In genomic region chr5:140644702-140645201, GRCm38 (mm10) we compare ENCODE assay signal across 8 mouse cellular contexts. TPM values are rescaled to one million over a fixed set of nuclear protein-coding genes. Genes with fewer than 3 reads are reported as not detected.
DNase-seq lines count a peak whose midpoint lies in the region; ATAC-seq lines count a peak whose summit lies in the region.

No protein-coding gene starts in this region.

- H3K27ac ChIP-seq in intestine, embryonic 16.5 days (ENCODE audit: low read length) = no peak overlapping the region

- H3K4me1 ChIP-seq in erythroblast, embryonic 14.5 days (ENCODE audit: control insufficient read depth) = peaks cover 78% of the 10 kb centered on the region
- peaks cover 45% of the 10 kb centered on the region for H3K4me1 ChIP-seq in intestine, embryonic 16.5 days (ENCODE audit: control insufficient read depth, insufficient read depth, low read length)

- no peaks in the 10 kb centered on the region for H3K9me3 ChIP-seq in erythroblast, embryonic 14.5 days (ENCODE audit: control insufficient read depth, low read length)
- no peaks in the 10 kb centered on the region for H3K9me3 ChIP-seq in intestine, embryonic 16.5 days (ENCODE audit: control insufficient read depth, low read length)

- H3K4me2 ChIP-seq in intestine, embryonic 16.5 days (ENCODE audit: low read depth, low read length) = no peak overlapping the region

- peak overlapping the region; percentile 47 for H3K4me3 ChIP-seq in erythroblast, embryonic 14.5 days (replicated peaks)
- H3K4me3 ChIP-seq in intestine, embryonic 16.5 days (ENCODE audit: low read length) = no peak overlapping the region

- WGBS in intestine, embryonic 16.5 days = 68% methylated on average over 15 of the region's 15 CpGs

- intact Hi-C loops in heart, postnatal 25 days (cut with DNase I) = no loop called here

- H3K9ac ChIP-seq in intestine, embryonic 16.5 days (ENCODE audit: low read depth, low read length) = peak overlapping the region; percentile 12; the same call in 1 of the 2 replicates

- no peak for ATAC-seq in intestine, embryonic 16.5 days

- peak; percentile 95 for DNase-seq in heart, adult 11 months
- DNase-seq in heart, postnatal 25 days (ENCODE audit: low spot score) = no peak
- DNase-seq in lung, postnatal 14 days = peak; percentile 68
- no peak for DNase-seq in thymus, postnatal 25 days
- no peak for DNase-seq in urinary bladder, postnatal 25 days (ENCODE audit: low spot score)
- DNase-seq in ovary, postnatal 36 days (ENCODE audit: low spot score) = no peak

- H3K36me3 ChIP-seq in erythroblast, embryonic 14.5 days (ENCODE audit: control insufficient read depth) = peaks cover 33% of the 10 kb centered on the region
- no peaks in the 10 kb centered on the region for H3K36me3 ChIP-seq in intestine, embryonic 16.5 days (ENCODE audit: control insufficient read depth, insufficient read depth, low read length)

- no peaks in the 10 kb centered on the region for H3K27me3 ChIP-seq in erythroblast, embryonic 14.5 days (ENCODE audit: control insufficient read depth)
- no peaks in the 10 kb centered on the region for H3K27me3 ChIP-seq in intestine, embryonic 16.5 days (replicated peaks; ENCODE audit: control insufficient read depth, insufficient read depth, low read length)

RNA-seq across cellular contexts. Expression of gene Ttyh3, which starts 4.1 kb away (rescaled TPM):
- 10 to 100 TPM; 15.6 to 18.6 TPM for total RNA-seq in heart, postnatal 25 days (2021)
- 8.6 and 8.9 TPM in 2 replicates for polyA plus RNA-seq in erythroblast, embryonic 14.5 days (2012)
- polyA plus RNA-seq in intestine, embryonic 16.5 days (2015; fragmentation: Nextera tagmentation; extraction: Ambion mirVana) = 17.0 and 24.3 TPM in 2 replicates

RNA-seq across cellular contexts. Expression of gene Lfng, which starts 37.6 kb away (rescaled TPM):
- total RNA-seq in heart, postnatal 25 days (2021) = 10 to 100 TPM in 1 of 2 experiments, 1 to 10 TPM in 1; 7.3 to 10.8 TPM
- 2.6 and 3.7 TPM in 2 replicates for polyA plus RNA-seq in erythroblast, embryonic 14.5 days (2012)
- polyA plus RNA-seq in intestine, embryonic 16.5 days (2015; fragmentation: Nextera tagmentation; extraction: Ambion mirVana) = 11.9 and 13.4 TPM in 2 replicates

RNA-seq across cellular contexts. Expression of gene Iqce, which starts 57.4 kb away (rescaled TPM):
- 1 to 10 TPM; 4.5 to 7.5 TPM for total RNA-seq in heart, postnatal 25 days (2021)
- polyA plus RNA-seq in erythroblast, embryonic 14.5 days (2012) = 0.06 and 0.16 TPM in 2 replicates
- 16.7 and 18.2 TPM in 2 replicates for polyA plus RNA-seq in intestine, embryonic 16.5 days (2015; fragmentation: Nextera tagmentation; extraction: Ambion mirVana)

Comparison
In these comparisons a context has a peak if more than half of its experiments do, and no peak if none do; other contexts are left out.
1. DNase-seq: peak in heart, adult 11 months (single experiment) and lung, postnatal 14 days (single experiment); none in heart, postnatal 25 days (single experiment), thymus, postnatal 25 days (single experiment), urinary bladder, postnatal 25 days (single experiment) and ovary, postnatal 36 days (single experiment).
2. RNA of gene Iqce, which starts 57.4 kb away (polyA plus RNA-seq): 16.7 to 18.2 TPM in intestine, embryonic 16.5 days; 0.06 to 0.16 TPM in erythroblast, embryonic 14.5 days; every median in the first group is over 10 times any median in the second.